Mouse (Mus musculus): ENCODE measurements around the gene Dnah1. TPM values are rescaled to one million over a fixed set of nuclear protein-coding genes. Genes with fewer than 3 reads are reported as not detected.
A peak's percentile ranks its signal among the peaks of the same experiment; 100 is the strongest.

Gene Dnah1
- 4.4 and 4.6 TPM in 2 replicates for polyA plus RNA-seq (2015; fragmentation: Nextera tagmentation; extraction: Ambion mirVana)

DNA sequence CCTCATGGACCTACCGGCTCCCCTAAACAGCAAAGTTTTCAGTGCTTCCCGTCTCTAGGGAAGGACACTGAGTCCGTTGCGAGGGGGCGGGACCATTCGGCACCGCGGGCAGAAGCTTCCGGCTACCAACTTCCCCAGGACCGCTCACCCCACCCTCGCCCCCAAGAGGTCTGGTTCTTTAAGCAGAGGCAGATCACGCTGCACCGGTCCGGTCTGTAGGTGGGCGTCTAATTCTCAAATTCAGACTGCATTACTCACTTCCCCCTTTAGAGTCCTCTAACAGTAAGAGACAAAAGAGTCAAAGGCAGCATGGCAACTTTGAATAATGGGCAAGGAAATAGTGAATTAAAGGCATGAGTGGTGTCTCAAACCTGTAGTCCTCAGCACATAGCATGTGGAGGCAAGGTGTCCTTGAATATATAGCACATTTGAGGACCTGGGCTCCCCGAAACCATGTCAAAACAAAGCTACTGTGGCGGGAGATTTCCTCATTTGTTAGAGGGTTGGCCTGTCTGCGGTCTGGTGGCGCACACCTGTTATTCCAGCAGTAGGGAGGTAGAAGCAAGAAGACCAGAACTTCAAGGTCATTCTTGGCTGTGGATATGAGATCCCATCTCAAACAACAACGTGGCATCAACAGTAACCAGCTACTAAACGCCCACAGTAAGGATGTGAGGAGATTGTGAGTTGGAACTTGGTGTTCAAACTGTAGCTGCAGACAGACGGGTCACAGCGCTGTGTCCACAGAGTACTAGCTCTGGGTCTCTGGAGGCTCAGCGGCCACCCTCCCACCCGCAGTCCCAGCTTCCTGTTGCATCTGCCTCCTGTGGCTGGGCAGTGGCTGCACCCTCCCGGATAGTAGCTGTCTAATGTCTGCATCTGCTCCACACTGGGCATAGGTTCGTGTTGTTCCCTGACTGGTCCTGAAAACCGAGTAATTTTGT lies at the start of gene Dnah1:
Gene Dnah1 (minus strand): TSS at position 48 of the 944 bp plus-strand sequence.
- Histone ChIP-seq H3K27ac (replicated peaks) (no peak within 1 kb of the TSS), H3K36me3 (no peaks in the 10 kb centered on the region), H3K9ac (no peak within 1 kb of the TSS; the same call in 1 of the 2 replicates), H3K4me3 (peak within 1 kb of the TSS; percentile 28), H3K4me2 (peak within 1 kb of the TSS; percentile 59), H3K4me1 (replicated peaks) (0 out of 2 replicates have a peak, but pooled peaks cover 3% of the 10 kb centered on the region), H3K27me3 (no peaks in the 10 kb centered on the region), H3K9me3 (no peaks in the 10 kb centered on the region)
- 33% methylated on average over 28 of the region's 28 CpGs for WGBS
- ATAC-seq (ENCODE audit: low FRiP score, low read depth): peak; percentile 66; the same call in 1 of the 2 replicates

DNA sequence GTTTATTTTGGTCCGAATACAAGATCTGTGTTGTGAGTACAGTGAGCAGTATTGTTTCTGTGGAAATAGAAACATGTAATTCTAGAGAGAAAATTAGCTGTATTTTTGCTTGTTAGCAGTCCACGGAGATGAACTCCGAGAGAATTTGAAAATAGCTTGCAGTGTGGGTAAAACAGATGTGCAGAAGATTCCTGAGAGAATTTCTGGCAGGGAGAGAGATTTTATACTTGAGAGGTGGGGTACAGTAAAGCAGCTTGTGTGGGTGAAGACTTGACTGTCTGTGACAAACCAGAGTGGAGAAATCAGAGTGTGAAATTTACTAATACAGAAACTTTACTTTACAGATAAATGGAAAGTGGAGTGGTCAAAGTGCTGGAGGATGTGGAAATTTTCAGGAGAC lies 45.7 kb upstream of the Dnah1 start:
- no peak overlapping the region for H3K27ac ChIP-seq (replicated peaks)
- no peaks in the 10 kb centered on the region for H3K27me3 ChIP-seq
- no peak overlapping the region for H3K4me3 ChIP-seq
- H3K4me1 ChIP-seq (replicated peaks): no peaks in the 10 kb centered on the region
- H3K4me2 ChIP-seq: no peak overlapping the region
- no peaks in the 10 kb centered on the region for H3K9me3 ChIP-seq
- 83% methylated on average over 3 of the region's 3 CpGs for WGBS
- no peak overlapping the region for H3K9ac ChIP-seq
- no peak for ATAC-seq (ENCODE audit: low FRiP score, low read depth)
- peaks cover 78% of the 10 kb centered on the region for H3K36me3 ChIP-seq

DNA sequence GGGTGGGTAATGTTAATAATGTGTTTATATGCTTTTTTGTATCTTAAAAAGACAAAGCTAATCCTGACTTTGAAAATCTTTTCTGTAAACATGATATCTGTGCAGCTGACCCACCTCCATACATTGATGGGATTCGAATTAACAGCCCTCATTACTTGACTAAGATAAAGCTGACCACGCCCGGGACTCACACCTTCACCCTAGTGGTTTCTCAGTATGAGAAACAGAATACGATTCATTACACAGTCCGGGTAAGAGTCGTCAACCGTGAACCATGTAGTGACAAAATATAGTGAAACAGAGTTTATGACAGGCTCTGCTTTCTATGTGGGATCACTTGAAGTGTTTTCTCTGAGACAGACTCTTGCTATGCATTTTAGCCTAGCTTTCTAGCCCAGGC lies 44.3 kb upstream of the Dnah1 start:
- H3K4me2 ChIP-seq: no peak overlapping the region
- no peaks in the 10 kb centered on the region for H3K9me3 ChIP-seq
- H3K4me3 ChIP-seq: no peak overlapping the region
- peaks cover 77% of the 10 kb centered on the region for H3K36me3 ChIP-seq
- H3K9ac ChIP-seq: no peak overlapping the region
- H3K4me1 ChIP-seq (replicated peaks): no peaks in the 10 kb centered on the region
- no peaks in the 10 kb centered on the region for H3K27me3 ChIP-seq
- WGBS: 94% methylated on average over 7 of the region's 7 CpGs
- no peak for ATAC-seq (ENCODE audit: low FRiP score, low read depth)
- no peak overlapping the region for H3K27ac ChIP-seq (replicated peaks)

DNA sequence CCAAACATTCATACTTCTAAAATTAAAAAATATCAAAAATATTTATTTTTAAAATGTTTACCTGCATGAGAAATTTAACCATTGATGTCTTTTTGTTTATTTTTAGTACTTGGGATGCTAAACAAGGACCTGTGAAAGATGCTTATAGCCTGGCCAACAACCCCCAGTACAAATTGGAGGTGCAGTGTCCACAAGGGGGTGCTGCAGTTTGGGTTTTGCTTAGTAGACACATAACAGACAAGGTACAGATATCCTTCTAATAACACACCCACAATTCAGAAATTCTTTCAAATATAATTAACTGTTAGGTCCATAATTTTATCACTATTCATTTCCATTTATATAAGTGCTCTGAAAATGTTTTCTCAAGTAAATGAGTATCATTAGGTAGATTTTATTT lies 41.7 kb upstream of the Dnah1 start:
- H3K27me3 ChIP-seq: no peaks in the 10 kb centered on the region

DNA sequence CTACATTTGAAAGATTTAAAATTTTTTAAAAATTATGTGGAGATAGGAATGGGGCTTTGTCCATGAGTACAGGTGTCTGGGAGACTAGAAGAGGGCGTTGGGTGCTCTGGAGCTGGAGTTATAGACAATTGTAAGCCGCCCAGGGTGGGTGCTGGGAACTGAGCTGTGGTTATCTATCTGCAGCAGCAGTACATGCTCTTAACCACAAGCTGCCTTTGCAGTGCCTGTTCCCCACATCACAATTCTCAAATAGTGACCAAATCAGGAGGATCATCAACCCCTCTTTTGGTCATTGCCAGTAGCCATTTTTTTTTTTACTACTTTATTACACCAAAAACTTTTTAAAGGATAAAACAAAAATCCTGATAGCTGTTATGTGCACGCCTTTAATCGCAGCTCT lies 40.9 kb upstream of the Dnah1 start:
- ATAC-seq (ENCODE audit: low FRiP score, low read depth): no peak

More for the DNA sequence above, 41.7 kb upstream of the Dnah1 start:
- H3K9ac ChIP-seq: no peak overlapping the region
- H3K4me1 ChIP-seq (replicated peaks): no peaks in the 10 kb centered on the region
- no peak overlapping the region for H3K4me2 ChIP-seq
- no peak for ATAC-seq (ENCODE audit: low FRiP score, low read depth)
- peaks cover 76% of the 10 kb centered on the region for H3K36me3 ChIP-seq
- no peak overlapping the region for H3K27ac ChIP-seq (replicated peaks)
- H3K9me3 ChIP-seq: no peaks in the 10 kb centered on the region
- H3K4me3 ChIP-seq: no peak overlapping the region

DNA sequence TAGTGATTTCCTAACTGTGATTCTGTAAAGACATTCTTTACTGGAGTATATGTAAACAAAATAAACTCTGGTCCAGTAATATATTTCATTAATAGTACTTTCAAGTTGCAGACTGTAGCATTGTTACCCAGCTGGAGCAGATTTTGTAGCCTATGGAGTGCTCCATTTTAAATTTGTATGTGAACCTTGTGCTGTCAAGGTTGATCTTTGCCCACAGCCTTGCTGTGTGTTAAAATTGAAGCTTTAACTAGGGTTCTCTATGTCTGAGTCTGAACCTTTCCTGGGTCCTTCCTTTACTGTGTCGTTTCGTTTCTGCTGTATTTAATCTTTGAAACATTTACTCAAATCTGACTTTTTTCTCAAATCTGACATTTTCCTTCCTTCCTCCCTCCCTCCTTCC lies 38.5 kb upstream of the Dnah1 start:
- Histone ChIP-seq H3K4me1 (replicated peaks) (no peaks in the 10 kb centered on the region), H3K27ac (replicated peaks) (no peak overlapping the region), H3K9ac (no peak overlapping the region), H3K36me3 (peaks cover 69% of the 10 kb centered on the region), H3K9me3 (no peaks in the 10 kb centered on the region), H3K4me3 (no peak overlapping the region), H3K4me2 (no peak overlapping the region), H3K27me3 (no peaks in the 10 kb centered on the region)
- ATAC-seq (ENCODE audit: low FRiP score, low read depth): no peak
- 97% methylated on average over 2 of the region's 2 CpGs for WGBS

More for the DNA sequence above, 40.9 kb upstream of the Dnah1 start:
- Histone ChIP-seq H3K4me1 (replicated peaks) (no peaks in the 10 kb centered on the region), H3K4me2 (no peak overlapping the region), H3K9ac (no peak overlapping the region), H3K4me3 (no peak overlapping the region), H3K27me3 (no peaks in the 10 kb centered on the region), H3K9me3 (no peaks in the 10 kb centered on the region), H3K36me3 (peaks cover 74% of the 10 kb centered on the region), H3K27ac (replicated peaks) (no peak overlapping the region)
- WGBS: 99% methylated on average over 4 of the region's 4 CpGs

DNA sequence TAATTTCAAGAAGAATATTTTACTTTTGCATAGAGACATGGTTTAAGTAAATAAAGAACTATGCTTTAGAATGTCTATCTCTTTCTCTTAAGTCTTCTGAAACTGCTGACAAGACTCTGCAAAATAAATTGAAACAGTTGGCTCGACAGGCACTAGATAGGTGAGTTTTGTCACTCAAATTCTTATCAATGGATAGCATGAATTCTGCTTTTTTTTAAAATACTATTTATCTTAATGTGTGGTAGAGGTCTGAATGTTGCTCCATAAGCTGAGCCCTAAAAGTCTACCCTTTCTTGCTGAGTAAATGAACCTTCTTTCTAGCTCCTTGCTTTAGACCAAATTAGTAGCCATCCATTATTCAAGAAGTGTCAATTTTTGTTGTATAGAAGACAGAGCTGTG lies 21.7 kb upstream of the Dnah1 start:
- no peaks in the 10 kb centered on the region for H3K9me3 ChIP-seq
- ATAC-seq (ENCODE audit: low FRiP score, low read depth): no peak
- WGBS: 95% methylated on average over 1 of the region's 1 CpGs
- peaks cover 41% of the 10 kb centered on the region for H3K36me3 ChIP-seq
- H3K9ac ChIP-seq: no peak overlapping the region
- H3K4me3 ChIP-seq: no peak overlapping the region
- H3K4me2 ChIP-seq: no peak overlapping the region
- no peak overlapping the region for H3K27ac ChIP-seq (replicated peaks)
- no peaks in the 10 kb centered on the region for H3K4me1 ChIP-seq (replicated peaks)
- no peaks in the 10 kb centered on the region for H3K27me3 ChIP-seq

DNA sequence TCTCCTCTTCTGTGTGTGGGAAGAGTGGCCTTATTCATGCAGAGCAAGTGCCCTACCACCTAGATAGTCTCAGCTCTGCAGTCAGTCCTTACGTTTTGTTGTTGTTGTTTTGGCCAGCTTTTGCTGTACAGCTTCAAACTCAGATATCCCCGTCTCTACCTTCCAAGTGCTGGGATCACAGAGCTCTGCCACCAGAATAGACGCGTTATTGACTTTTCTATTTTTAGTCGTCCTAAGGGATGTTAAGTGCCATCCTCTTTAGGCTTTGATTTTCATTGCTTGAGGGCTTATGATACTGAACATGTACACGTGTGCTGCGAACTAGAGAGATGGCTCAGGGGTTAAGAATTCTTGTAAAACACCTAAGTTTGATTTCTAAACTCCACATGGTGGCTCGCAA lies 19.5 kb upstream of the Dnah1 start:
- no peak for ATAC-seq (ENCODE audit: low FRiP score, low read depth)
- 84% methylated on average over 8 of the region's 8 CpGs for WGBS
- peaks cover 8% of the 10 kb centered on the region for H3K4me1 ChIP-seq (replicated peaks)

DNA sequence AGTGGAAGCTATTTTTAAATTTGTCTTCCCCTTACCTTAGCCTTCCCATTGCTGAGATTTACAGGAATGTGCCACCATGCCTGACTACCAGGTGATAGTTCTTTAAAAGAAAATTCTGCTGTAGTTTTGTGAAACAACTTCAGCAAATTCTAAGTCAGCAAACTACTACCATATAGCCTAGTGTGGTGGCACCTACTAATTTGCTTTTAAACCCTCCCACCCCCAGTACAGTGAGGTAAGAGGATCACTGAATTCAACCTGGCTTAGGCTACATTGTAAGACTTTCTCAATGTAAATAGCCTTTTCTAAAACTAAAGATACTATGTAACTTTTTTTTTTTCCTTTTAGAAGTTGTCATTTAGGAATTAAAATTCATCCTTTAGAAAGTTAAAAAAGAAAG lies 14.3 kb upstream of the Dnah1 start:
- Histone ChIP-seq H3K27me3 (no peaks in the 10 kb centered on the region), H3K9me3 (no peaks in the 10 kb centered on the region), H3K27ac (replicated peaks) (no peak overlapping the region), H3K4me2 (peak overlapping the region; percentile 56), H3K9ac (no peak overlapping the region), H3K36me3 (0 out of 2 replicates have a peak, but pooled peaks cover 1% of the 10 kb centered on the region), H3K4me1 (replicated peaks) (peaks cover 27% of the 10 kb centered on the region), H3K4me3 (peak overlapping the region; percentile 64)
- no peak for ATAC-seq (ENCODE audit: low FRiP score, low read depth)

More for the DNA sequence above, 19.5 kb upstream of the Dnah1 start:
- no peak overlapping the region for H3K27ac ChIP-seq (replicated peaks)
- H3K36me3 ChIP-seq: peaks cover 30% of the 10 kb centered on the region
- no peak overlapping the region for H3K9ac ChIP-seq
- no peak overlapping the region for H3K4me3 ChIP-seq
- H3K27me3 ChIP-seq: no peaks in the 10 kb centered on the region
- no peak overlapping the region for H3K4me2 ChIP-seq
- H3K9me3 ChIP-seq: no peaks in the 10 kb centered on the region

DNA sequence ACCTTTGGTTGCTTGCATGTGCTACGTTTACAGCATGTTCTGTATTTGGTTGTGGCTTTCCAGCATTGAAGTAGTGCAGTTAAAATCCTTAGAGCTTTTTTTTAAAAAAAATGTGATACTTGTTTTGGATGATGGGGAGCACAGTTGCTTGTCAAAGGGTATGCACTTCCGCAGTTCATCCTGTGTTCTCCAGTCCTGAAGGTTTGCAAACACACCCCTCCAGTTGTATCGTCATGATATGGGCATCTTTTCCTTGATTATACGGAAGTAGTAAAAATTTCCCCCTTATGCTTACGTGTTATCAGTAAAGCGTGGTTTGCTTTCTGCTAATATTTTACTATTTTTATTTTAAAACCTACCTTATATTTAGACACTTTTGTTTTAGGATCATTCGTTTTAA lies 13.7 kb upstream of the Dnah1 start:
- ATAC-seq (ENCODE audit: low FRiP score, low read depth): no peak
- WGBS: 49% methylated on average over 7 of the region's 7 CpGs

DNA sequence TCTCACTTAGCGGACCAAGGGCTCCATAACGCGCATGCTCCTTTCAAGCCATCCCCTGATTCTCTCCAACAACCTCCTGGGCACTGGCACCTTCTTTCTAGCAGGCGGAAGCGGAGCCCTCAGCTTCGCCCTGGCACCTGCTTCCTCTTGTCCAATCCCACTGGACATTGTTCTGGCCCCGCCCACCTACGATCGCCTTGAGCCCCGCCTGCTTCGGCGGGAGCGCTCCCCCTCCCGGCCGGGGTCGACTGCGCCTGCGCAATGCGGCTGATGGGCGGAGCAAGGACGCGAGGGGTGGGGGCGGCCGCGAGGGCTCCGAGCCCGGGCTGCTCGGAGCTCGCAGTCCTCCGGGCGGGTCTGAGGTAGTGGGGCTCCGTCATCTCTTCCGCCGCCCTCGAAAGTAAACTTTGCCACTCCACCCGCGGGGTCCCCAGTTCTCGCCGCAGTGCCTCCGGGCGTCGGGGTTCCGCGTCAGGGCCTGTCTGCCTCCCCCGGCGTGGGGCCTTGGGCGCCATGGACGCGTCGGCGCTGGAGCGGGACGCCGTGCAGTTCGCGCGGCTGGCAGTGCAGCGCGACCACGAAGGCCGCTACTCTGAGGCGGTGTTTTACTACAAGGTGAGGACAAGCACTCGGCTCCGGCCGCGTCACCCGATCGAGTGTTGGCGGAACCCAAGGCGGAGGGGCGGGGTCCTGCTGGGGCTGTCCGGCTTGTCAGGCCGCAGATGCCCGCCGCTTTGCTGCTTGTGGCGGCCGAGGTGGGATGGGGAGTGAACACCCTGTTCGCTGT lies 12.9 kb upstream of the Dnah1 start, which contains the start of gene Capn7:
Gene Capn7 (plus strand): TSS at position 270 of the 787 bp plus-strand sequence.
- WGBS: under 1% methylated on average over 76 of the region's 78 CpGs

More for the DNA sequence above, 13.7 kb upstream of the Dnah1 start:
- H3K36me3 ChIP-seq: no peaks in the 10 kb centered on the region
- H3K9me3 ChIP-seq: no peaks in the 10 kb centered on the region
- no peaks in the 10 kb centered on the region for H3K27me3 ChIP-seq
- H3K4me1 ChIP-seq (replicated peaks): peaks cover 27% of the 10 kb centered on the region
- H3K9ac ChIP-seq: peak overlapping the region; percentile 76
- H3K27ac ChIP-seq (replicated peaks): peak overlapping the region; percentile 92
- H3K4me2 ChIP-seq: peak overlapping the region; percentile 56
- H3K4me3 ChIP-seq: peak overlapping the region; percentile 64

DNA sequence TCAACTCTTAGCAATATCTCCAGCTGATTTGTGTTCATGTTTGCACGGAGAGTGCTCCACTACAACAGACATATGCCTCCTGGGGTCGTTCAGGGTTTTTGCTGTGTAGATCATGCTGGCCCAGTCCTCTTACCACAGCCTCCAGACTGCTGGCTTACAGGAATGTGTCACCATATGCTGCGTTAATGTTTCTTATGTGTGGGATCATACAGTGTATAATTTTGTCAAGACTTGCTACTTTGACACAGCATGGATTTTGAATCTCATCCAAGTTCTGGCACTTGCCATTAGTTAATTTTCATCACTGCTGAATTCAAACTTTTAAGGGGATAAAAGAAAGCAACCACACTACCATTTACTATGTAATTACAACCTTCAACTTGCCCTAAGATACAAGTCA lies 12.1 kb upstream of the Dnah1 start:
- peak overlapping the region; percentile 64 for H3K4me3 ChIP-seq
- peak overlapping the region; percentile 56 for H3K4me2 ChIP-seq
- ATAC-seq (ENCODE audit: low FRiP score, low read depth): no peak
- no peaks in the 10 kb centered on the region for H3K36me3 ChIP-seq
- peak overlapping the region; percentile 92 for H3K27ac ChIP-seq (replicated peaks)
- H3K9ac ChIP-seq: peak overlapping the region; percentile 38
- H3K4me1 ChIP-seq (replicated peaks): peaks cover 27% of the 10 kb centered on the region
- H3K27me3 ChIP-seq: no peaks in the 10 kb centered on the region
- 43% methylated on average over 3 of the region's 3 CpGs for WGBS
- no peaks in the 10 kb centered on the region for H3K9me3 ChIP-seq

More for the DNA sequence above, 12.9 kb upstream of the Dnah1 start, which contains the start of gene Capn7:
- peaks cover 27% of the 10 kb centered on the region for H3K4me1 ChIP-seq (replicated peaks)
- no peaks in the 10 kb centered on the region for H3K9me3 ChIP-seq
- peak within 1 kb of the TSS; percentile 92 for H3K27ac ChIP-seq (replicated peaks)
- H3K27me3 ChIP-seq: no peaks in the 10 kb centered on the region
- peak; percentile 98 for ATAC-seq (ENCODE audit: low FRiP score, low read depth)
- peak within 1 kb of the TSS; percentile 64 for H3K4me3 ChIP-seq
- no peaks in the 10 kb centered on the region for H3K36me3 ChIP-seq
- H3K4me2 ChIP-seq: peak within 1 kb of the TSS; percentile 56
- H3K9ac ChIP-seq: peak within 1 kb of the TSS; percentile 76

Measured in hindbrain, embryonic 15.5 days (tissue).